Comparison of ENCODE assay signal across 32 mouse cellular contexts in genomic region chr9:44474327-44474726, GRCm38 (mm10). TPM values are rescaled to one million over a fixed set of nuclear protein-coding genes. Genes with fewer than 3 reads are reported as not detected.
DNase-seq lines count a peak whose midpoint lies in the region; ATAC-seq and TF ChIP-seq lines count a peak whose summit lies in the region.
"Had no signal": no experiment of that assay in that cellular context is flagged by ENCODE, and none has a peak within 500 bp of the region (broad histone marks: within the 10 kb centered on the region; RNA-seq: fewer than 3 reads in every experiment).

No protein-coding gene starts in this region.

- TF ChIP-seq CTCF in gastrocnemius, adult 2 months (IDR thresholded peaks at IDR 0.05): no peak

- DNase-seq in cerebellum, adult 8-10 months: peak; percentile 28
- DNase-seq in heart, postnatal 4 days: no peak
- DNase-seq in gastrocnemius, adult 2 months: peak; percentile 93
- peak; percentile 88 for DNase-seq in skeletal muscle tissue, adult 2 months (ENCODE audit: low read depth, low spot score)
- no peak for DNase-seq in left cerebral cortex, adult 9 months (ENCODE audit: low spot score in 2 of 2)
- DNase-seq: adrenal gland, postnatal 14 days; kidney, adult 11 months; layer of hippocampus, adult 9-11 months; liver, embryonic 13.5 days; lung, adult 2 months; lung, postnatal 14 days; right cerebral cortex, adult 18-20 months; thymus, adult 18-20 months; thymus, postnatal 4 days had no signal

- H3K4me2 ChIP-seq in heart, embryonic 13.5 days: no peak overlapping the region
- H3K4me2 ChIP-seq: hindbrain, embryonic 12.5 days; liver, embryonic 13.5 days; midbrain, embryonic 11.5 days; neural tube, embryonic 15.5 days had no signal

- H3K27me3 ChIP-seq in heart, embryonic 13.5 days (replicated peaks): peaks cover 7% of the 10 kb centered on the region; the same call in 1 of the 2 replicates
- H3K27me3 ChIP-seq: hindbrain, embryonic 12.5 days; neural tube, embryonic 15.5 days had no signal

- 0 out of 2 replicates have a peak overlapping the region, but pooled peaks have one; percentile 17 for H3K9ac ChIP-seq in heart, embryonic 13.5 days
- H3K9ac ChIP-seq: hindbrain, embryonic 12.5 days; liver, embryonic 13.5 days; neural tube, embryonic 15.5 days had no signal

- H3K36me3 ChIP-seq in heart, embryonic 13.5 days: no peaks in the 10 kb centered on the region
- H3K36me3 ChIP-seq: embryonic facial prominence, embryonic 10.5 days; hindbrain, embryonic 12.5 days; liver, embryonic 13.5 days; neural tube, embryonic 15.5 days had no signal

- no peak overlapping the region for H3K27ac ChIP-seq in heart, embryonic 13.5 days (replicated peaks)
- H3K27ac ChIP-seq in gastrocnemius, adult 2 months: peak overlapping the region; percentile 90
- H3K27ac ChIP-seq: embryonic facial prominence, embryonic 10.5 days; hindbrain, embryonic 12.5 days; liver, embryonic 13.5 days; neural tube, embryonic 15.5 days had no signal

- 40% methylated on average over 1 of the region's 1 CpGs for WGBS in heart, embryonic 13.5 days

- no peaks in the 10 kb centered on the region for H3K9me3 ChIP-seq in heart, embryonic 13.5 days
- H3K9me3 ChIP-seq: embryonic facial prominence, embryonic 10.5 days; hindbrain, embryonic 12.5 days; liver, embryonic 13.5 days; neural tube, embryonic 15.5 days had no signal

- ATAC-seq in cerebellum, adult (ENCODE audit: insufficient number of reproducible peaks, low FRiP score, low TSS enrichment): no peak
- ATAC-seq in heart, embryonic 13.5 days (ENCODE audit: extremely low read depth, insufficient number of reproducible peaks, low FRiP score, low TSS enrichment): no peak
- ATAC-seq: CD4-positive, CD25-positive, alpha-beta regulatory T cell, adult 4 months had no signal

- H3K4me1 ChIP-seq in heart, embryonic 13.5 days: peaks cover 18% of the 10 kb centered on the region

- H3K4me3 ChIP-seq in heart, embryonic 13.5 days: no peak overlapping the region
- H3K4me3 ChIP-seq in gastrocnemius, adult 2 months: no peak overlapping the region
- H3K4me3 ChIP-seq: embryonic facial prominence, embryonic 10.5 days; hindbrain, embryonic 12.5 days; liver, embryonic 13.5 days; neural tube, embryonic 15.5 days had no signal

- intact Hi-C loops in gastrocnemius, adult 2 months (cut with DNase I): loop anchor here (2.0 kb wide), 1 partner anchor 20 kb away; the partner anchor contains the start of gene Upk2

RNA-seq across cellular contexts. Expression of gene Bcl9l, which starts 8.3 kb away (rescaled TPM):
- polyA plus RNA-seq in heart, embryonic 13.5 days (2015; fragmentation: Nextera tagmentation; extraction: Ambion mirVana): 7.3 and 9.4 TPM in 2 replicates
- total RNA-seq in heart, postnatal 4 days (2021): 10 to 100 TPM; 56.8 to 64.0 TPM
- total RNA-seq in gastrocnemius, adult 2 months (2021): 10 to 100 TPM; 38.3 to 43.6 TPM

RNA-seq across cellular contexts. Expression of gene Upk2, which starts 19.6 kb away (rescaled TPM):
- polyA plus RNA-seq in heart, embryonic 13.5 days (2015; fragmentation: Nextera tagmentation; extraction: Ambion mirVana): not detected in 2 replicates
- not detected for total RNA-seq in heart, postnatal 4 days (2021)
- under 1 TPM; 0.22 to 0.23 TPM for total RNA-seq in gastrocnemius, adult 2 months (2021)
- total RNA-seq: adrenal gland, postnatal 14 days; common myeloid progenitor, adult 5-6 weeks; left cerebral cortex, adult 18-20 months; left cerebral cortex, postnatal 36 days; megakaryocyte progenitor cell, adult 5-6 weeks had no signal
- polyA plus RNA-seq: CD4-positive, CD25-positive, alpha-beta regulatory T cell, adult 4 months; forebrain, embryonic 11.5 days; heart, postnatal 0 days; hindbrain, embryonic 12.5 days; large intestine, adult 2 months; liver, embryonic 13.5 days; midbrain, embryonic 11.5 days; neural tube, embryonic 15.5 days had no signal

RNA-seq across cellular contexts. Expression of gene Foxr1, which starts 33.4 kb away (rescaled TPM):
- not detected in 2 replicates for polyA plus RNA-seq in heart, embryonic 13.5 days (2015; fragmentation: Nextera tagmentation; extraction: Ambion mirVana)
- not detected for total RNA-seq in heart, postnatal 4 days (2021)
- not detected for total RNA-seq in gastrocnemius, adult 2 months (2021)
- total RNA-seq: adrenal gland, postnatal 14 days; common myeloid progenitor, adult 5-6 weeks; left cerebral cortex, adult 18-20 months; left cerebral cortex, postnatal 36 days; megakaryocyte progenitor cell, adult 5-6 weeks had no signal
- polyA plus RNA-seq: embryonic facial prominence, embryonic 10.5 days; forebrain, embryonic 11.5 days; heart, postnatal 0 days; hindbrain, embryonic 12.5 days; kidney, embryonic 16.5 days; large intestine, adult 2 months; limb, embryonic 14.5 days; liver, embryonic 13.5 days; lung, adult 2 months; midbrain, embryonic 11.5 days; neural tube, embryonic 15.5 days; small intestine, adult 2 months; stomach, embryonic 16.5 days had no signal

RNA-seq across cellular contexts. Expression of gene Ccdc84, which starts 56.0 kb away (rescaled TPM):
- polyA plus RNA-seq in heart, embryonic 13.5 days (2015; fragmentation: Nextera tagmentation; extraction: Ambion mirVana): 19.6 and 21.4 TPM in 2 replicates
- total RNA-seq in heart, postnatal 4 days (2021): 10 to 100 TPM; 14.3 to 14.7 TPM
- 1 to 10 TPM; 5.0 to 5.7 TPM for total RNA-seq in gastrocnemius, adult 2 months (2021)

Comparison
In these comparisons a context has a peak if more than half of its experiments do, and no peak if none do; other contexts are left out.
1. DNase-seq: peak in cerebellum, adult 8-10 months (single experiment), gastrocnemius, adult 2 months (single experiment) and skeletal muscle tissue, adult 2 months (single experiment); none in heart, postnatal 4 days (single experiment) and left cerebral cortex, adult 9 months (0 of 2).